Mouse (Mus musculus) limb, embryonic 11.5 days (tissue): Measurements from ENCODE around the gene Ice2. TPM values are rescaled to one million over a fixed set of nuclear protein-coding genes. Genes with fewer than 3 reads are reported as not detected.
A peak's percentile ranks its signal among the peaks of the same experiment; 100 is the strongest.

Experiments used
- ATAC-seq: fragments of 200-750 bp; cut with Nextera tagmentation; 2 replicates; pipeline ENCODE4 v1.8.0; 2017; ENCODE audit warnings: low read depth; ENCODE audit not compliant: insufficient number of reproducible peaks, low FRiP score, low TSS enrichment
- DNase-seq: peaks from one replicate; pipeline ENCODE4 v3.0.0-alpha.2; 2015; ENCODE audit warnings: low spot score
- H3K27ac ChIP-seq: fragments of 300-500 bp; sonication (generic); replicated peaks from 2 replicates; pipeline ENCODE4 v1.5.1; 2014; ENCODE audit warnings: low read depth, mild to moderate bottlenecking, low read length
- H3K27me3 ChIP-seq: fragments of 300-500 bp; sonication (generic); 2 replicates; pipeline ENCODE4 v1.6.1; 2014; ENCODE audit warnings: mild to moderate bottlenecking, low read length, mixed read lengths; ENCODE audit not compliant: control insufficient read depth, insufficient read depth
- H3K36me3 ChIP-seq: fragments of 300-500 bp; sonication (generic); 2 replicates; pipeline ENCODE4 v1.6.1; 2014; ENCODE audit warnings: mild to moderate bottlenecking, low read length, moderate library complexity, mixed read lengths; ENCODE audit not compliant: control insufficient read depth, insufficient read depth
- H3K4me1 ChIP-seq: fragments of 300-500 bp; sonication (generic); 2 replicates; pipeline ENCODE4 v1.6.1; 2014; ENCODE audit warnings: low read length, mixed read lengths; ENCODE audit not compliant: control insufficient read depth, insufficient read depth
- H3K4me2 ChIP-seq: fragments of 300-500 bp; sonication (generic); 2 replicates; pipeline ENCODE4 v1.6.1; 2014; ENCODE audit warnings: low read depth, mild to moderate bottlenecking, moderate library complexity; ENCODE audit not compliant: severe bottlenecking
- H3K4me3 ChIP-seq: fragments of 300-500 bp; sonication (generic); 2 replicates; pipeline ENCODE4 v1.5.1; 2014; ENCODE audit warnings: low read depth, low read length
- H3K9ac ChIP-seq: fragments of 300-500 bp; sonication (generic); 2 replicates; pipeline ENCODE4 v1.6.1; 2014; ENCODE audit warnings: mild to moderate bottlenecking, low read length
- H3K9me3 ChIP-seq: fragments of 300-500 bp; sonication (generic); 2 replicates; pipeline ENCODE4 v1.6.1; 2016; ENCODE audit warnings: low read length; ENCODE audit not compliant: control insufficient read depth
- WGBS: fragments of 180-500 bp; shearing (Covaris S2); extraction: QIAGEN DNeasy Blood & Tissue Kit; methylation state at CpG from one replicate; pipeline ENCODE4 v1.1.7; 2014; 5-methylcytosine and 5-hydroxymethylcytosine counted together
- polyA plus RNA-seq: library from polyadenylated mRNA; unstranded; fragments of >200 nt; fragmentation: Nextera tagmentation; extraction: Ambion mirVana; gene quantifications from 2 replicates; pipeline ENCODE4 v1.2.1, GENCODE M21; 2014

Gene Ice2
- polyA plus RNA-seq, 1 experiment from 2014 or later = 26.3 TPM

- Histone ChIP-seq H3K4me1 (peaks cover 40% of the 10 kb centered on the region), H3K36me3 (no peaks in the 10 kb centered on the region), H3K27me3 (peaks cover 4% of the 10 kb centered on the region; the same call in 1 of the 2 replicates), H3K9me3 (no peaks in the 10 kb centered on the region), H3K27ac (peak overlapping the region; percentile 60), H3K4me2 (no peak overlapping the region), H3K4me3 (no peak overlapping the region), H3K9ac (no peak overlapping the region)
- WGBS = 53% methylated on average over 14 of the region's 14 CpGs
- ATAC-seq = no peak
- DNase-seq = peak; percentile 46
Measured at GRCm38 (mm10) chr9:69457747-69458625, 60.3 kb downstream of the Ice2 start.

GRCm38 (mm10) chr9:69458982-69459381, 61.3 kb downstream of the Ice2 start:
- peak; percentile 67 for ATAC-seq

DNA sequence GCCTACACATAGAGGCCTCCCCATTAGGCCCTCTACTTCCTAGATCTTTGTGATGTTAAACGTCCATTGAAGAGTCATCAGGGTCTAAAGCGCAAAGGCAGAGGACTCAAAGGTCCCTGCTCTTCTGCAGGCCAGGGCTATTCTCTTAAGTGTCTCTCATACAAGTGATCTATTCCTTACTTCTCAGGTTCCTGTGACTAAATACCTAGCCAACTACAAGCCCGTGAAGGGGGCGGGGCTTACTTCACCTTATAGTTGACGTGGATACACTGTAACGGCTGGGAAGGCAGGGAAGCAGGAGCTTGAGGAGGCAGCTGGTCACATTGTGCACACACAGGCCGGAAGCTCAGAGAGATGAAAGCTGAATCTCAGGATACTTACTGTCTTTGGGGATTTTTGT, 62.2 kb downstream of the Ice2 start:
- no peaks in the 10 kb centered on the region for H3K27me3 ChIP-seq
- H3K9me3 ChIP-seq = no peaks in the 10 kb centered on the region
- ATAC-seq (no peak), DNase-seq (no peak)
- H3K36me3 ChIP-seq = no peaks in the 10 kb centered on the region
- no peak overlapping the region for H3K4me2 ChIP-seq
- H3K4me1 ChIP-seq = peaks cover 27% of the 10 kb centered on the region
- no peak overlapping the region for H3K4me3 ChIP-seq
- no peak overlapping the region for H3K9ac ChIP-seq
- no peak overlapping the region for H3K27ac ChIP-seq
- WGBS = 92% methylated on average over 7 of the region's 7 CpGs

More at GRCm38 (mm10) chr9:69458982-69459381, 61.3 kb downstream of the Ice2 start:
- H3K36me3 ChIP-seq = no peaks in the 10 kb centered on the region
- H3K4me3 ChIP-seq = no peak overlapping the region
- peak overlapping the region; percentile 60 for H3K27ac ChIP-seq
- 17% methylated on average over 2 of the region's 2 CpGs for WGBS
- H3K4me2 ChIP-seq = no peak overlapping the region
- H3K9ac ChIP-seq = no peak overlapping the region
- peaks cover 32% of the 10 kb centered on the region for H3K4me1 ChIP-seq
- no peaks in the 10 kb centered on the region for H3K9me3 ChIP-seq
- DNase-seq = peak; percentile 83
- peaks cover 2% of the 10 kb centered on the region; the same call in 1 of the 2 replicates for H3K27me3 ChIP-seq

DNA sequence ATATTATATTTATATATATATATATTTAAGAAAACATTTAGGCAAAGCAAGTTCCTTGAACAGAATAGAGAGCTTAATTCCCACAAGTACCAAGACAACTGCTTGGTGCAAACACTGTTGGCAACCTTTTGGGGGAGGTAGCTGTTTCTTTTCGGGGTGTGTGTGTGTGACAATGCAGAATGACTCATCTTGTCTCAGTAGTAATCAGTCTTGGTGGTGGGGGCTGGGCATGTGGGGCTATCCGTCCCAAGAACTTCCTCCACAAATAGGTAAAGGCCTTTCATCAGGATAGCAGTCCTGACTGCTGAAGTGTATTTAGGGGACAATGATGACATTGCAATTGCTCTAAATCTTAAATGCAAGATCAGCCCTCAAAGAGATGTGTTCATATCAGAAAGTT, 65.3 kb downstream of the Ice2 start:
- Histone ChIP-seq H3K4me1 (peaks cover 22% of the 10 kb centered on the region), H3K4me2 (no peak overlapping the region), H3K27me3 (no peaks in the 10 kb centered on the region), H3K9me3 (no peaks in the 10 kb centered on the region), H3K9ac (no peak overlapping the region), H3K4me3 (no peak overlapping the region), H3K36me3 (no peaks in the 10 kb centered on the region), H3K27ac (no peak overlapping the region)
- DNase-seq (no peak), ATAC-seq (no peak)
- WGBS = 82% methylated on average over 2 of the region's 2 CpGs

- Histone ChIP-seq H3K4me3 (no peak overlapping the region), H3K36me3 (no peaks in the 10 kb centered on the region), H3K4me2 (no peak overlapping the region), H3K9ac (no peak overlapping the region), H3K4me1 (peaks cover 21% of the 10 kb centered on the region), H3K27ac (no peak overlapping the region), H3K9me3 (no peaks in the 10 kb centered on the region), H3K27me3 (no peaks in the 10 kb centered on the region)
- no peak for ATAC-seq
- no peak for DNase-seq
- WGBS = 79% methylated on average over 6 of the region's 6 CpGs
Measured at GRCm38 (mm10) chr9:69464109-69464756, 66.5 kb downstream of the Ice2 start.

DNA sequence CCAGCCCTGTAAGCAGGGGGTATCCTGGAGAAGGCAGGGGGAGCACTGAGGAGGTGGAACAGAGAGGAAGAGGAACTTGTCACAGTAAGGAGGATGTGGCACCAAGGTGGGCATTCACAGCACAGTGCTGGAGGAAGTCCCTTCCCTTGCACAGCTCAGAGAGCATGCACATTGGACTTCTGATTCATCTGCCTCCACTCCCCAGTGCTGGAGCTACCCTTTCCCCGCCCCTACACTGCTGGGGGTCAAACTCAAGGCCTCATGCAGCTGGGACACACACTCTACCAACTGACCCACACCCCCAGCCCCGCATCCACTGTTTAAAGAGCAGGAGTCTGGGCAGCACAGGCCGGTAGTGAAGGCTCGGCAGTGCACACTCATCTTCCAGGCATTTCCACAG, 68.4 kb downstream of the Ice2 start:
- Histone ChIP-seq H3K9me3 (no peaks in the 10 kb centered on the region), H3K27ac (no peak overlapping the region), H3K36me3 (no peaks in the 10 kb centered on the region), H3K4me1 (peaks cover 39% of the 10 kb centered on the region), H3K27me3 (no peaks in the 10 kb centered on the region), H3K4me3 (no peak overlapping the region), H3K9ac (no peak overlapping the region), H3K4me2 (no peak overlapping the region)
- 76% methylated on average over 4 of the region's 4 CpGs for WGBS
- no peak for ATAC-seq
- DNase-seq = no peak

- no peak overlapping the region for H3K4me3 ChIP-seq
- no peaks in the 10 kb centered on the region; the same call in 1 of the 2 replicates for H3K36me3 ChIP-seq
- no peaks in the 10 kb centered on the region for H3K9me3 ChIP-seq
- H3K4me1 ChIP-seq = peaks cover 40% of the 10 kb centered on the region
- no peak overlapping the region for H3K4me2 ChIP-seq
- no peak overlapping the region for H3K27ac ChIP-seq
- peak; percentile 14; the same call in 1 of the 2 replicates for ATAC-seq
- WGBS = 76% methylated on average over 10 of the region's 10 CpGs
- no peak for DNase-seq
- no peaks in the 10 kb centered on the region for H3K27me3 ChIP-seq
- H3K9ac ChIP-seq = no peak overlapping the region
Measured at GRCm38 (mm10) chr9:69467310-69467939, 69.7 kb downstream of the Ice2 start.

GRCm38 (mm10) chr9:69468991-69469390, 71.3 kb downstream of the Ice2 start:
- H3K4me3 ChIP-seq = no peak overlapping the region
- H3K4me1 ChIP-seq = peaks cover 40% of the 10 kb centered on the region
- no peak overlapping the region for H3K9ac ChIP-seq
- no peaks in the 10 kb centered on the region for H3K27me3 ChIP-seq
- 0 out of 2 replicates have a peak overlapping the region, but pooled peaks have one; percentile 30 for H3K27ac ChIP-seq
- WGBS = 2% methylated on average over 9 of the region's 9 CpGs
- H3K36me3 ChIP-seq = no peaks in the 10 kb centered on the region; the same call in 1 of the 2 replicates
- DNase-seq (peak; percentile 89), ATAC-seq (peak; percentile 63)
- peak overlapping the region; percentile 24; the same call in 1 of the 2 replicates for H3K4me2 ChIP-seq
- no peaks in the 10 kb centered on the region for H3K9me3 ChIP-seq
